Mouse (Mus musculus): ENCODE results near the gene Gm5485. TPM values are rescaled to one million over a fixed set of nuclear protein-coding genes. Genes with fewer than 3 reads are reported as not detected.

Gene Gm5485
- 0.51 TPM in 1 of 2 replicates, not detected in the other for polyA plus RNA-seq (2012; rRNA removed)

GRCm38 (mm10) chr16:48412246-48412645, at the start of gene Gm5485:
Gm5485 (minus strand) TSS chr16:48412416.
- TF ChIP-seq CTCF (IDR thresholded peaks at IDR 0.05; ENCODE audit: insufficient read depth, low read length) (no peak), POLR2A (IDR thresholded peaks at IDR 0.05; ENCODE audit: borderline replicate concordance, extremely low read depth, low read depth, low read length) (no peak)
- no peaks in the 10 kb centered on the region for H3K4me1 ChIP-seq (ENCODE audit: control insufficient read depth, insufficient read depth, low read length)
- no peak for DNase-seq
- H3K4me3 ChIP-seq (replicated peaks; ENCODE audit: extremely low read depth, low read depth, low read length): no peak within 1 kb of the TSS
- 87% methylated on average over 1 of the region's 1 CpGs for WGBS

DNA sequence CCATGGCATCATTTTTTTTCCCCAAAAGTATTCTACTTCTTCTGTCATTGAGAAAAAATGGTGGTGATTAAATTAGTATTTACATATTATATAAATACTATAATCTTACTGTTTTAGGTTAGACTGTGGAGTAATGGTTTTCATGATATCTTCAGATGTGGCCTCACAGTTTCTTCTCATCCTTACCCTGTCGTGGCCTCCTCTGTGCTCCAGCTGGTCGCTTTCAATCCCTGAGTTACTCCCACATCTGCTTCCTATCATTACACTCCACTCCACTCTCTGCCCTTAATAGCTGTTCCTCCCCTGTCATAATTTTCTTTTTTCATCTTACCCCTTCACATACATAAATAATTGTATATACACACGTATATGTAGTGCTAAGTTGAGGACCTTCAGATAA, 41.0 kb upstream of the Gm5485 start:
- no peak overlapping the region for H3K4me3 ChIP-seq (replicated peaks; ENCODE audit: extremely low read depth, low read depth, low read length)
- TF ChIP-seq CTCF (IDR thresholded peaks at IDR 0.05; ENCODE audit: insufficient read depth, low read length) (no peak), POLR2A (IDR thresholded peaks at IDR 0.05; ENCODE audit: borderline replicate concordance, extremely low read depth, low read depth, low read length) (no peak)
- 71% methylated on average over 3 of the region's 3 CpGs for WGBS

GRCm38 (mm10) chr16:48446161-48446925, 34.1 kb upstream of the Gm5485 start:
- TF ChIP-seq CTCF (IDR thresholded peaks at IDR 0.05; ENCODE audit: insufficient read depth, low read length) (no peak), POLR2A (IDR thresholded peaks at IDR 0.05; ENCODE audit: borderline replicate concordance, extremely low read depth, low read depth, low read length) (no peak)
- Histone ChIP-seq H3K4me1 (ENCODE audit: control insufficient read depth, insufficient read depth, low read length) (no peaks in the 10 kb centered on the region), H3K4me3 (replicated peaks; ENCODE audit: extremely low read depth, low read depth, low read length) (no peak overlapping the region)
- WGBS: 70% methylated on average over 8 of the region's 8 CpGs
- no peak for DNase-seq

More for the DNA sequence above, 41.0 kb upstream of the Gm5485 start:
- DNase-seq: no peak
- no peaks in the 10 kb centered on the region for H3K4me1 ChIP-seq (ENCODE audit: control insufficient read depth, insufficient read depth, low read length)

DNA sequence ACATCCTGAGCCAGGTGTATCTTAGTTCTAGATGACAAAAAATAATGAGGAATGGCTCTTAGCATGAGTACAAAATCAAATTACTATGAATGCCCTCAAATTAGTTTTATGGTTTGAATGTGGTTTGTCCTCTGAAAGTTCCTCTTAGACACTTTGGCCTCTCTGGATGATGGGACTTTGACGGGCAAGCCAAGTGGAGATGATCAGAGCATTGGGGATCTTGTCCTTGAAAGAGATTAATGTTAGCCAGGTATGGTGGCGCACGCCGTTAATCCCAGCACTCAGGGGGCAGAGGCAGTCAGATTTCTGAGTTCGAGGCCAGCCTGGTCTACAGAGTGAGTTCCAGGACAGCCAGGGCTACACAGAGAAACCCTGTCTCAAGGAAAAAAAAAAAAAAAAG, 32.4 kb upstream of the Gm5485 start:
- TF ChIP-seq POLR2A (IDR thresholded peaks at IDR 0.05; ENCODE audit: borderline replicate concordance, extremely low read depth, low read depth, low read length): no peak
- no peak for TF ChIP-seq CTCF (IDR thresholded peaks at IDR 0.05; ENCODE audit: insufficient read depth, low read length)
- no peak for DNase-seq
- no peak overlapping the region for H3K4me3 ChIP-seq (replicated peaks; ENCODE audit: extremely low read depth, low read depth, low read length)
- H3K4me1 ChIP-seq (ENCODE audit: control insufficient read depth, insufficient read depth, low read length): no peaks in the 10 kb centered on the region
- WGBS: 94% methylated on average over 5 of the region's 5 CpGs

DNA sequence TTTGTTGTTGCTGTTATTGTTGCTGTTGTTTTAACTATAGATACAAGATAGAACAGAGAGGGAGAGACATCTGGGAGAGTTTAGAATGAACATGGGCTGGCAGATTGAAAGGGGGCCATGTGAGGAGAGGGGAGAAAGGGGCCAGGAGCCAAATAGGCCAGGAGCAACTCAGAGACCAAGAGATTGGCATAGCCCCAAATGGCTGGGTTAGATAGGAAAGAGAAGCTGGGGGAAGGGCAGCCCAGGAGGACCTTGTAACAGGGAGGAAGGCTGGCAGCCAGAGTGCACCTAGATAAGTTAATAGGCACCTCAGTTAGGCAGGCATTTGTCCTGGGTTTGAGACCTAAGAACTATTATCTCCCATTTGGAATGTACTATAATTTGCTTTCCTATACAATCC, 25.3 kb upstream of the Gm5485 start:
- H3K4me1 ChIP-seq (ENCODE audit: control insufficient read depth, insufficient read depth, low read length): no peaks in the 10 kb centered on the region
- DNase-seq: no peak
- TF ChIP-seq POLR2A (IDR thresholded peaks at IDR 0.05; ENCODE audit: borderline replicate concordance, extremely low read depth, low read depth, low read length) (no peak), CTCF (IDR thresholded peaks at IDR 0.05; ENCODE audit: insufficient read depth, low read length) (no peak)
- H3K4me3 ChIP-seq (replicated peaks; ENCODE audit: extremely low read depth, low read depth, low read length): no peak overlapping the region

DNA sequence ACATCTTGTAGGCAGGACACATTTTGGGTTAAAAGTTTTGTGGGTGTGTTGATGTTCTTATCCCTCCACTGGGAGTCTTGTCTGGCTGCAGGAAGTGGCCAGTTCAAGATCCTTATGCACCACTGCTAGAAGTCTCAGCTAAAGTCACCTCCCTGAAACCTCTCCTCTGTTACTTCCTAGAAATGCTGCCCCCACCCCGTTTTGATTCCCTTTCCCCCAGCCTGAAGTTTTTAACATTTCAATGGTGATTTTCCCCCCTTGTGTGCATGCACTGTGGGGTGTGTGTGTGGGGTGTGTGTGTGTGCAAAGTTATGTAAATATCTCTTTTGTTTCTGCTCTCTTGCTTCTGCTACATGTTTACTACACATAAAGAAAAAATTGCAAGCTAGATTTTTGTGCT, 23.2 kb upstream of the Gm5485 start:
- Histone ChIP-seq H3K4me1 (ENCODE audit: control insufficient read depth, insufficient read depth, low read length) (no peaks in the 10 kb centered on the region), H3K4me3 (replicated peaks; ENCODE audit: extremely low read depth, low read depth, low read length) (no peak overlapping the region)
- WGBS: 29% methylated on average over 1 of the region's 1 CpGs
- DNase-seq: no peak
- TF ChIP-seq CTCF (IDR thresholded peaks at IDR 0.05; ENCODE audit: insufficient read depth, low read length) (no peak), POLR2A (IDR thresholded peaks at IDR 0.05; ENCODE audit: borderline replicate concordance, extremely low read depth, low read depth, low read length) (no peak)

- 94% methylated on average over 15 of the region's 15 CpGs for WGBS
- Histone ChIP-seq H3K4me1 (ENCODE audit: control insufficient read depth, insufficient read depth, low read length) (no peaks in the 10 kb centered on the region), H3K4me3 (replicated peaks; ENCODE audit: extremely low read depth, low read depth, low read length) (no peak within 1 kb of the TSS)
- TF ChIP-seq CTCF (IDR thresholded peaks at IDR 0.05; ENCODE audit: insufficient read depth, low read length) (no peak), POLR2A (IDR thresholded peaks at IDR 0.05; ENCODE audit: borderline replicate concordance, extremely low read depth, low read depth, low read length) (no peak)
- no peak for DNase-seq
Measured at GRCm38 (mm10) chr16:48431027-48431426, 18.8 kb upstream of the Gm5485 start, which contains the start of gene Morc1. Morc1 (plus strand) TSS chr16:48431237.

DNA sequence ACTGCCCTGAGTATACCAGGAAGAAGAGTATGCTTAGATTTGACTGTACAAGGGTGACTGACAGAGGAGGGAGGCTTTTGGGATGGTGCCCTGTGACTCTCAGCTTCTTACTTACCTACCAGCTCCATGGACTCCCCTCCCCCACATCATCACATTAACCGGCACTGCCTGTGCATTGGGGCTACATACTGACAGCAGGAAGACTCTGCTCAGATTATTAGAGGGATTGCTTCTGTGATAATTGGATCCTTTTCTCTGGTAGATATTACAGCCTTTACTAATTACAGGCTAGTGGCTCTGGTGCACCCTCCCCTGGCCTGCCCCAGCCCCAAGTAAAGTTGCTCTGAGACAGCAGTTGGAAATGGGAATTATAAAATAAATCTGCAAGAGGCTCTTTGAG, 17.2 kb upstream of the Gm5485 start:
- no peak for DNase-seq
- 73% methylated on average over 1 of the region's 1 CpGs for WGBS
- TF ChIP-seq CTCF (IDR thresholded peaks at IDR 0.05; ENCODE audit: insufficient read depth, low read length) (no peak), POLR2A (IDR thresholded peaks at IDR 0.05; ENCODE audit: borderline replicate concordance, extremely low read depth, low read depth, low read length) (no peak)
- Histone ChIP-seq H3K4me3 (replicated peaks; ENCODE audit: extremely low read depth, low read depth, low read length) (no peak overlapping the region), H3K4me1 (ENCODE audit: control insufficient read depth, insufficient read depth, low read length) (no peaks in the 10 kb centered on the region)

DNA sequence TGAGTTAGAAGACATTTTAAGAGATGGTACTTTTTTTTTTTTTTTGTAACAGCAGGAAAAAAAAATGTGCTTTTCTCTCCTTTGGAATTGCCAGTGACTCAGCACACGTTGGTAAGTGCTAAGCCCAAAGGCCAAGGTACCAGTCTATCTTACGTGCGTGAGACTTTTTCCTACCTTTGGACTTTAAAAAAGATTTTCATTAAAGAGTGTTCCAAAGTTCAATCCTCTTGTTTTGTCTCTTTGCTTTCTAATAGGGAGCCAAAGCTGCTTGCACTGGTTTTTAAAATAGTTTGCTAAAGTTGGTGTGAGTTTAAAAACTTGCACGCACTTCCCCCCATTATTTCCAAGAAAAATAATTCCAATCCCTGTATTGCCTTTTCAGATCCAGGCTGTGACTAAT, 11.9 kb upstream of the Gm5485 start:
- 87% methylated on average over 4 of the region's 4 CpGs for whole genome bisulfite sequencing
- DNase-seq: no peak
- Histone ChIP-seq H3K4me1 (ENCODE audit: control insufficient read depth, insufficient read depth, low read length) (no peaks in the 10 kb centered on the region), H3K4me3 (replicated peaks; ENCODE audit: extremely low read depth, low read depth, low read length) (no peak overlapping the region)
- TF ChIP-seq POLR2A (IDR thresholded peaks at IDR 0.05; ENCODE audit: borderline replicate concordance, extremely low read depth, low read depth, low read length) (no peak), CTCF (IDR thresholded peaks at IDR 0.05; ENCODE audit: insufficient read depth, low read length) (no peak)

DNA sequence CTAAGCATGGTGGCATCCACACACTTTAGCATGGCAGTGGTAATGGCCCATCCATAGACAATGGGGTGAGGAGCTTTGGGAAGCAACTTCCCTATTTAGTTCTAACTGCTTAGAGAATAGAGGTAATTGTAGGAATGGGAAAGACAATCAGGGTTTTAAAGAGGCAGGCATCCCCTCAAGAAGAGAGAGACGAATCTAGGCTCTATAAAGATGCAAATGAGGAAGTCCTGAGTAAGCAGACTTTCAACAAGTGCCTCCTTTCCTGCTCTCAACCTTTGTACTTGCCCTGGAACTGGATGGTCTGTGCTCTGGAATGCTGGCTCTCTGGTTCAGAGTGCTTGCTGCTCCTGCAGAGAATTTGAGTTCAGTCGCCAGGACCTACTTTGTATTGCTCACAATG, 10.3 kb upstream of the Gm5485 start:
- no peaks in the 10 kb centered on the region for H3K4me1 ChIP-seq (ENCODE audit: control insufficient read depth, insufficient read depth, low read length)
- no peak for DNase-seq
- WGBS: 38% methylated on average over 2 of the region's 2 CpGs
- H3K4me3 ChIP-seq (replicated peaks; ENCODE audit: extremely low read depth, low read depth, low read length): no peak overlapping the region
- TF ChIP-seq POLR2A (IDR thresholded peaks at IDR 0.05; ENCODE audit: borderline replicate concordance, extremely low read depth, low read depth, low read length): no peak
- no peak for TF ChIP-seq CTCF (IDR thresholded peaks at IDR 0.05; ENCODE audit: insufficient read depth, low read length)

Measured in lung, adult 2 months (tissue).